Mouse (Mus musculus) macrophage (primary cell): ENCODE data around the gene Adprm. TPM values are rescaled to one million over a fixed set of nuclear protein-coding genes. Genes with fewer than 3 reads are reported as not detected.
A peak's percentile ranks its signal among the peaks of the same experiment; 100 is the strongest.

Source experiments
- H3K27ac ChIP-seq: fragments of 350-480 bp; formaldehyde crosslinking; 2 replicates; pipeline ENCODE4 v1.9.0; 2021
- H3K36me3 ChIP-seq: fragments of 350-480 bp; formaldehyde crosslinking; 2 replicates; pipeline ENCODE4 v1.9.0; 2021; ENCODE audit errors: inconsistent target
- H3K4me3 ChIP-seq: fragments of 350-480 bp; formaldehyde crosslinking; 2 replicates; pipeline ENCODE4 v1.9.0; 2021; ENCODE audit errors: inconsistent target
- H3K79me2 ChIP-seq: fragments of 350-480 bp; formaldehyde crosslinking; 2 replicates; pipeline ENCODE4 v1.9.0; 2021; ENCODE audit errors: inconsistent target
- WGBS: methylation state at CpG from one replicate; pipeline ENCODE4 v1.1.7; 2026; ENCODE audit warnings: inconsistent platforms; ENCODE audit not compliant: missing documents; 5-methylcytosine and 5-hydroxymethylcytosine counted together
- polyA plus RNA-seq: library from polyadenylated mRNA; stranded (reverse); fragments of 250-400 nt; gene quantifications from 3 replicates; pipeline ENCODE4 v1.2.4, GENCODE M21; 2018; ENCODE audit warnings: inconsistent platforms

Gene Adprm
- polyA plus RNA-seq, 1 experiment from 2014 or later: 15.4 TPM

GRCm38 (mm10) chr11:67051676-67052320 lies 596 bp downstream of the Adprm start:
- Histone ChIP-seq H3K79me2 (peaks cover 65% of the 10 kb centered on the region), H3K27ac (peak overlapping the region; percentile 63), H3K36me3 (peaks cover 13% of the 10 kb centered on the region), H3K4me3 (peak overlapping the region; percentile 91)
- WGBS: 25% methylated on average over 15 of the region's 16 CpGs

GRCm38 (mm10) chr11:67049256-67049655 lies 3.1 kb downstream of the Adprm start:
- no peak overlapping the region for H3K27ac ChIP-seq
- no peak overlapping the region for H3K4me3 ChIP-seq
- WGBS: 68% methylated on average over 3 of the region's 3 CpGs
- H3K36me3 ChIP-seq: no peaks in the 10 kb centered on the region
- peaks cover 76% of the 10 kb centered on the region for H3K79me2 ChIP-seq

GRCm38 (mm10) chr11:67048496-67048895 lies 3.9 kb downstream of the Adprm start:
- Histone ChIP-seq H3K27ac (no peak overlapping the region), H3K36me3 (no peaks in the 10 kb centered on the region)
- 87% methylated on average over 8 of the region's 8 CpGs for WGBS

GRCm38 (mm10) chr11:67047199-67047598 lies 5.2 kb downstream of the Adprm start:
- 29% methylated on average over 4 of the region's 5 CpGs for WGBS
- H3K4me3 ChIP-seq: no peak overlapping the region
- H3K27ac ChIP-seq: peak overlapping the region; percentile 4; the same call in 1 of the 2 replicates
- H3K36me3 ChIP-seq: 0 out of 2 replicates have a peak, but pooled peaks cover 5% of the 10 kb centered on the region
- peaks cover 75% of the 10 kb centered on the region; the same call in 1 of the 2 replicates for H3K79me2 ChIP-seq

More at GRCm38 (mm10) chr11:67048496-67048895, 3.9 kb downstream of the Adprm start:
- Histone ChIP-seq H3K4me3 (no peak overlapping the region), H3K79me2 (peaks cover 76% of the 10 kb centered on the region)

- WGBS: 86% methylated on average over 6 of the region's 6 CpGs
- Histone ChIP-seq H3K4me3 (no peak overlapping the region), H3K36me3 (peaks cover 26% of the 10 kb centered on the region), H3K79me2 (peaks cover 55% of the 10 kb centered on the region; the same call in 1 of the 2 replicates), H3K27ac (no peak overlapping the region)
Observed at GRCm38 (mm10) chr11:67044959-67045358, 7.4 kb downstream of the Adprm start.

- WGBS: 92% methylated on average over 8 of the region's 8 CpGs
- Histone ChIP-seq H3K4me3 (no peak overlapping the region), H3K36me3 (peaks cover 43% of the 10 kb centered on the region), H3K79me2 (peaks cover 39% of the 10 kb centered on the region; the same call in 1 of the 2 replicates), H3K27ac (no peak overlapping the region)
Observed at GRCm38 (mm10) chr11:67043007-67043406, 9.4 kb downstream of the Adprm start.

GRCm38 (mm10) chr11:67040483-67040882 lies 11.9 kb downstream of the Adprm start:
- Histone ChIP-seq H3K36me3 (peaks cover 43% of the 10 kb centered on the region), H3K4me3 (no peak overlapping the region), H3K79me2 (peaks cover 29% of the 10 kb centered on the region; the same call in 1 of the 2 replicates), H3K27ac (no peak overlapping the region)
- WGBS: 98% methylated on average over 6 of the region's 6 CpGs

- no peak overlapping the region for H3K4me3 ChIP-seq
- H3K36me3 ChIP-seq: peaks cover 43% of the 10 kb centered on the region
- peaks cover 22% of the 10 kb centered on the region; the same call in 1 of the 2 replicates for H3K79me2 ChIP-seq
- 89% methylated on average over 3 of the region's 3 CpGs for WGBS
- no peak overlapping the region for H3K27ac ChIP-seq
Observed at GRCm38 (mm10) chr11:67039799-67040198, 12.6 kb downstream of the Adprm start.

- peaks cover 36% of the 10 kb centered on the region for H3K36me3 ChIP-seq
- H3K4me3 ChIP-seq: no peak overlapping the region
- 84% methylated on average over 9 of the region's 9 CpGs for WGBS
- no peaks in the 10 kb centered on the region for H3K79me2 ChIP-seq
- no peak overlapping the region for H3K27ac ChIP-seq
Observed at GRCm38 (mm10) chr11:67036892-67037291, 15.5 kb downstream of the Adprm start.

- no peak overlapping the region for H3K27ac ChIP-seq
- 87% methylated on average over 6 of the region's 6 CpGs for WGBS
- no peaks in the 10 kb centered on the region for H3K79me2 ChIP-seq
Observed at GRCm38 (mm10) chr11:67036229-67036628, 16.2 kb downstream of the Adprm start.

GRCm38 (mm10) chr11:67034775-67035485 lies 17.5 kb downstream of the Adprm start:
- peaks cover 16% of the 10 kb centered on the region for H3K36me3 ChIP-seq
- no peak overlapping the region for H3K27ac ChIP-seq
- WGBS: 87% methylated on average over 3 of the region's 4 CpGs

More at GRCm38 (mm10) chr11:67036229-67036628, 16.2 kb downstream of the Adprm start:
- H3K36me3 ChIP-seq: peaks cover 29% of the 10 kb centered on the region
- H3K4me3 ChIP-seq: no peak overlapping the region

GRCm38 (mm10) chr11:67031603-67031915 lies 20.8 kb downstream of the Adprm start:
- no peak overlapping the region for H3K4me3 ChIP-seq
- no peaks in the 10 kb centered on the region for H3K36me3 ChIP-seq
- H3K79me2 ChIP-seq: no peaks in the 10 kb centered on the region
- no peak overlapping the region for H3K27ac ChIP-seq
- 64% methylated on average over 2 of the region's 2 CpGs for WGBS

More at GRCm38 (mm10) chr11:67034775-67035485, 17.5 kb downstream of the Adprm start:
- H3K79me2 ChIP-seq: no peaks in the 10 kb centered on the region
- no peak overlapping the region for H3K4me3 ChIP-seq

GRCm38 (mm10) chr11:67030904-67031602 lies 21.3 kb downstream of the Adprm start:
- WGBS: 55% methylated on average over 16 of the region's 16 CpGs
- no peak overlapping the region for H3K4me3 ChIP-seq
- H3K27ac ChIP-seq: no peak overlapping the region
- no peaks in the 10 kb centered on the region for H3K79me2 ChIP-seq
- no peaks in the 10 kb centered on the region for H3K36me3 ChIP-seq

GRCm38 (mm10) chr11:67024867-67025477 lies 27.4 kb downstream of the Adprm start, which contains the start of gene Tmem220:
Gene Tmem220, plus strand, starts transcription at chr11:67025154.
- Histone ChIP-seq H3K4me3 (peak within 1 kb of the TSS; percentile 36), H3K36me3 (no peaks in the 10 kb centered on the region), H3K79me2 (no peaks in the 10 kb centered on the region), H3K27ac (no peak within 1 kb of the TSS)
- WGBS: 3% methylated on average over 30 of the region's 35 CpGs
